Mouse (Mus musculus): ENCODE results near the gene Tbx10. TPM values are rescaled to one million over a fixed set of nuclear protein-coding genes. Genes with fewer than 3 reads are reported as not detected.
"Not testable (repeated sequence)": the region's sequence is repeated elsewhere in the genome, so short reads cannot be mapped to it uniquely, and the experiment has no call there.

Gene Tbx10
- polyA plus RNA-seq, 1 experiment from 2014 or later: not detected

- Histone ChIP-seq H3K36me3 (ENCODE audit: insufficient read depth, low read length) (no peaks in the 10 kb centered on the region), H3K4me1 (ENCODE audit: insufficient read depth, low read depth, low read length) (no peaks in the 10 kb centered on the region)
These were observed 35.0 kb downstream of the Tbx10 start for GRCm38 (mm10) chr19:4027576-4027975.

GRCm38 (mm10) chr19:4032668-4033067 lies 40.1 kb downstream of the Tbx10 start:
- ATAC-seq (no peak), DNase-seq (ENCODE audit: low spot score) (no peak)
- Histone ChIP-seq H3K4me1 (ENCODE audit: insufficient read depth, low read depth, low read length) (no peaks in the 10 kb centered on the region), H3K36me3 (ENCODE audit: insufficient read depth, low read length) (no peaks in the 10 kb centered on the region), H3K9me3 (ENCODE audit: low read length) (no peaks in the 10 kb centered on the region), H3K4me2 (replicated peaks; ENCODE audit: low read depth, low read length) (no peak overlapping the region), H3K4me3 (ENCODE audit: low read depth, low read length) (no peak overlapping the region), H3K9ac (replicated peaks; ENCODE audit: low read depth) (no peak overlapping the region), H3K27ac (ENCODE audit: low read length) (no peak overlapping the region), H3K27me3 (replicated peaks; ENCODE audit: insufficient read depth, low read length) (no peaks in the 10 kb centered on the region)
- no peak for TF ChIP-seq EP300 (IDR thresholded peaks at IDR 0.05)
- TF ChIP-seq CTCF (IDR thresholded peaks at IDR 0.05): no peak
- 52% methylated on average over 7 of the region's 7 CpGs for WGBS

More at GRCm38 (mm10) chr19:4027576-4027975, 35.0 kb downstream of the Tbx10 start:
- no peak overlapping the region for H3K9ac ChIP-seq (replicated peaks; ENCODE audit: low read depth)
- H3K4me2 ChIP-seq (replicated peaks; ENCODE audit: low read depth, low read length): no peak overlapping the region
- no peak for DNase-seq (ENCODE audit: low spot score)
- no peak overlapping the region for H3K4me3 ChIP-seq (ENCODE audit: low read depth, low read length)
- ATAC-seq: no peak
- H3K27ac ChIP-seq (ENCODE audit: low read length): no peak overlapping the region
- TF ChIP-seq CTCF (IDR thresholded peaks at IDR 0.05): no peak
- no peak for TF ChIP-seq EP300 (IDR thresholded peaks at IDR 0.05)
- H3K27me3 ChIP-seq (replicated peaks; ENCODE audit: insufficient read depth, low read length): no peaks in the 10 kb centered on the region
- H3K9me3 ChIP-seq (ENCODE audit: low read length): no peaks in the 10 kb centered on the region

GRCm38 (mm10) chr19:4033298-4033697 lies 40.7 kb downstream of the Tbx10 start:
- 47% methylated on average over 3 of the region's 3 CpGs for WGBS
- no peak for TF ChIP-seq CTCF (IDR thresholded peaks at IDR 0.05)
- no peak for TF ChIP-seq EP300 (IDR thresholded peaks at IDR 0.05)
- DNase-seq (ENCODE audit: low spot score) (no peak), ATAC-seq (no peak)
- no peaks in the 10 kb centered on the region for H3K9me3 ChIP-seq (ENCODE audit: low read length)
- no peak overlapping the region for H3K27ac ChIP-seq (ENCODE audit: low read length)
- no peak overlapping the region for H3K4me3 ChIP-seq (ENCODE audit: low read depth, low read length)
- H3K36me3 ChIP-seq (ENCODE audit: insufficient read depth, low read length): no peaks in the 10 kb centered on the region
- H3K4me2 ChIP-seq (replicated peaks; ENCODE audit: low read depth, low read length): no peak overlapping the region
- H3K9ac ChIP-seq (replicated peaks; ENCODE audit: low read depth): no peak overlapping the region
- no peaks in the 10 kb centered on the region for H3K27me3 ChIP-seq (replicated peaks; ENCODE audit: insufficient read depth, low read length)
- H3K4me1 ChIP-seq (ENCODE audit: insufficient read depth, low read depth, low read length): no peaks in the 10 kb centered on the region

- H3K9me3 ChIP-seq (ENCODE audit: low read length): no peaks in the 10 kb centered on the region
- no peak overlapping the region for H3K4me3 ChIP-seq (ENCODE audit: low read depth, low read length)
- H3K27ac ChIP-seq (ENCODE audit: low read length): no peak overlapping the region
- 46% methylated on average over 5 of the region's 5 CpGs for WGBS
- TF ChIP-seq CTCF (IDR thresholded peaks at IDR 0.05): no peak
- no peak for TF ChIP-seq EP300 (IDR thresholded peaks at IDR 0.05)
- no peak overlapping the region for H3K9ac ChIP-seq (replicated peaks; ENCODE audit: low read depth)
- H3K27me3 ChIP-seq (replicated peaks; ENCODE audit: insufficient read depth, low read length): no peaks in the 10 kb centered on the region
- H3K4me2 ChIP-seq (replicated peaks; ENCODE audit: low read depth, low read length): no peak overlapping the region
- no peaks in the 10 kb centered on the region for H3K4me1 ChIP-seq (ENCODE audit: insufficient read depth, low read depth, low read length)
- ATAC-seq: no peak
- no peaks in the 10 kb centered on the region for H3K36me3 ChIP-seq (ENCODE audit: insufficient read depth, low read length)
- no peak for DNase-seq (ENCODE audit: low spot score)
These were observed 41.2 kb downstream of the Tbx10 start for GRCm38 (mm10) chr19:4033742-4034141.

GRCm38 (mm10) chr19:4036327-4037045 lies 43.9 kb downstream of the Tbx10 start:
- no peaks in the 10 kb centered on the region for H3K36me3 ChIP-seq (ENCODE audit: insufficient read depth, low read length)
- no peak overlapping the region for H3K9ac ChIP-seq (replicated peaks; ENCODE audit: low read depth)

GRCm38 (mm10) chr19:4037154-4037787 lies 44.7 kb downstream of the Tbx10 start:
- not testable (repeated sequence) for DNase-seq (ENCODE audit: low spot score); H3K36me3 ChIP-seq (ENCODE audit: insufficient read depth, low read length); H3K4me1 ChIP-seq (ENCODE audit: insufficient read depth, low read depth, low read length); H3K27me3 ChIP-seq (replicated peaks; ENCODE audit: insufficient read depth, low read length); H3K9me3 ChIP-seq (ENCODE audit: low read length)
- peak overlapping the region; percentile 80 for H3K4me2 ChIP-seq (replicated peaks; ENCODE audit: low read depth, low read length)
- WGBS: 18% methylated on average over 7 of the region's 8 CpGs
- ATAC-seq: peak; percentile 28; the same call in 1 of the 2 replicates
- peak overlapping the region; percentile 58 for H3K4me3 ChIP-seq (ENCODE audit: low read depth, low read length)
- peak overlapping the region; percentile 51 for H3K9ac ChIP-seq (replicated peaks; ENCODE audit: low read depth)
- H3K27ac ChIP-seq (ENCODE audit: low read length): peak overlapping the region; percentile 64

More at GRCm38 (mm10) chr19:4036327-4037045, 43.9 kb downstream of the Tbx10 start:
- Histone ChIP-seq H3K4me1 (ENCODE audit: insufficient read depth, low read depth, low read length) (no peaks in the 10 kb centered on the region), H3K9me3 (ENCODE audit: low read length) (no peaks in the 10 kb centered on the region), H3K4me3 (ENCODE audit: low read depth, low read length) (no peak overlapping the region), H3K4me2 (replicated peaks; ENCODE audit: low read depth, low read length) (no peak overlapping the region), H3K27ac (ENCODE audit: low read length) (no peak overlapping the region), H3K27me3 (replicated peaks; ENCODE audit: insufficient read depth, low read length) (no peaks in the 10 kb centered on the region)
- no peak for ATAC-seq
- no peak for DNase-seq (ENCODE audit: low spot score)
- WGBS: 67% methylated on average over 12 of the region's 12 CpGs
- TF ChIP-seq CTCF (IDR thresholded peaks at IDR 0.05) (no peak), EP300 (IDR thresholded peaks at IDR 0.05) (no peak)
